21 mouse cellular contexts compared by ENCODE assay signal in genomic region chr2:97777929-97778328, GRCm38 (mm10).
"Had no signal": no experiment of that assay in that cellular context is flagged by ENCODE, and none has a peak within 500 bp of the region (broad histone marks: within the 10 kb centered on the region; RNA-seq: fewer than 3 reads in every experiment).

No protein-coding gene starts in this region.

- ATAC-seq: liver, postnatal 0 days; lung, postnatal 0 days; midbrain, embryonic 13.5 days; midbrain, embryonic 15.5 days had no signal

- H3K27me3 ChIP-seq: lung, embryonic 15.5 days; megakaryocyte, embryonic 14.5 days; midbrain, embryonic 13.5 days; midbrain, embryonic 15.5 days; neural tube, embryonic 13.5 days; neural tube, embryonic 15.5 days had no signal

- H3K4me2 ChIP-seq: lung, embryonic 15.5 days; midbrain, embryonic 11.5 days; midbrain, embryonic 13.5 days; midbrain, embryonic 15.5 days; neural tube, embryonic 13.5 days; neural tube, embryonic 15.5 days had no signal

- H3K36me3 ChIP-seq: lung, embryonic 15.5 days; midbrain, embryonic 13.5 days; midbrain, embryonic 15.5 days; neural tube, embryonic 13.5 days; neural tube, embryonic 15.5 days had no signal

- H3K9me3 ChIP-seq: lung, embryonic 15.5 days; megakaryocyte, embryonic 14.5 days; midbrain, embryonic 13.5 days; midbrain, embryonic 15.5 days; neural tube, embryonic 15.5 days had no signal

- H3K27ac ChIP-seq: lung, embryonic 15.5 days; macrophage; midbrain, embryonic 13.5 days; midbrain, embryonic 15.5 days; neural tube, embryonic 13.5 days; neural tube, embryonic 15.5 days had no signal

- H3K4me1 ChIP-seq: lung, embryonic 15.5 days; megakaryocyte, embryonic 14.5 days; midbrain, embryonic 13.5 days; midbrain, embryonic 15.5 days; neural tube, embryonic 13.5 days; neural tube, embryonic 15.5 days had no signal

- H3K4me3 ChIP-seq: lung, embryonic 15.5 days; megakaryocyte, embryonic 14.5 days; midbrain, embryonic 13.5 days; midbrain, embryonic 15.5 days; myocyte; neural tube, embryonic 13.5 days; neural tube, embryonic 15.5 days had no signal

- DNase-seq: liver, postnatal 0 days; lung, adult 2 months; lung, postnatal 14 days; lung, postnatal 36 days; retina, postnatal 1 day; right cerebral cortex, postnatal 14 days; right cerebral cortex, postnatal 4 days; spleen, adult 18-20 months; thymus, adult 2 months; thymus, postnatal 25 days; thymus, postnatal 4 days had no signal

- H3K9ac ChIP-seq: liver, postnatal 0 days; lung, embryonic 15.5 days; midbrain, embryonic 13.5 days; midbrain, embryonic 15.5 days; neural tube, embryonic 13.5 days; neural tube, embryonic 15.5 days had no signal
